Mouse (Mus musculus) lung, adult 18-20 months (tissue): ENCODE measurements around the gene Obsl1.
A peak's percentile ranks its signal among the peaks of the same experiment; 100 is the strongest.

Experiments used
- DNase-seq, 2 experiments: peaks; one replicate each; pipeline ENCODE4 v3.0.0; 2022; ENCODE audit warnings: mixed read lengths in 2 of 2

Gene Obsl1

DNA sequence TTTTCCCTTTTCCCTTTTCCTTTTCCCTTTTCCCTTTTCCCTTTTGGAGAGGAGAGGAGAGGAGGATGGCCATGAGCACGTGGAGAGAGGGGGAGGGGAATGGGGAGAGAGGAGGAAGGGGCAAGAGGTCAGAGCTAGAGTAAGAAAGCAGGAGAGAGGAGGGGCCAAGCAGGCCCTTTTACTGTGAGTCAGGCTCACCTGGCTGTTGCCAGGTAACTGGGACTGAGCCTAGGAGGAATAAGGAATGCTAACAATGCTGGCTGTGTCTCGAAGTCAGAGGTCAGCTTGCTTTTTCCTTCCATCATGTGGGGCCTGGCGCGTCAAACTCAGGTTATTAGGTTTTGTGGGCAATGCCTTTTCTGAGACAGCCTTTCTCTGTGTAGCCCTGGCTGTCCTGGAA, 11.7 kb upstream of the Obsl1 start:
- no peak for DNase-seq

DNA sequence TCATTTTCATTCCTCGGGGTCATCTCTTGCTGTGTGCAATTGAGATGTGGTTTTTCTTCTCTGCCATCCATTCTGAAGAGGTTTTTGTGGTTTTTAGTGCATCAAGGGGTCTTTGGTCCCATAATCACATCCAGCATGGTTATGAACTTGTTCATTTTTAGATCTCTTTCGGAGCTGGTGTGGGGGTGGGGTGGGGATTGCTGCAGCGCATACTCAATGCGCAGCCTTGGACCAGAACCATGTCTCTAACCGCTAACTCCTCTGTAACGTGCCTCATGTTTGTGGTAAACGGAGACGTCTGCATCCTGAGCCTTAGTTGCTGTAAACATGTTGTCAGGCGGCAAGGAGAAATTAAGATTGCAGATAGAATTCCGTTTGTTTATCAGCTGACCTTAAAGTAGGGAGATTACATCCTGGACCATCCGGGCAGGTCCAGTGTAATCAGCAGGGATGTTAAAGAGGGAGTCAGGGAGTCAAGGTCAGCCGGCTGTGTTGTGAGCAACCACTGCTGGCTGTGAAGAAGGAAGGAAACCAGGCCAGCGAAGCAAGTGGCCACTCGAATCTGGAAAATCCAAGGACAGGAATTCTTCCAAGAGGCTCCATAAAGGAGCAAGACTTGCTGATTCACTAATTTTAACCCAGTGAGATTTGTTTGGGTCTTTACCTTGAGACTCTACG, 10.6 kb upstream of the Obsl1 start:
- DNase-seq = no peak

DNA sequence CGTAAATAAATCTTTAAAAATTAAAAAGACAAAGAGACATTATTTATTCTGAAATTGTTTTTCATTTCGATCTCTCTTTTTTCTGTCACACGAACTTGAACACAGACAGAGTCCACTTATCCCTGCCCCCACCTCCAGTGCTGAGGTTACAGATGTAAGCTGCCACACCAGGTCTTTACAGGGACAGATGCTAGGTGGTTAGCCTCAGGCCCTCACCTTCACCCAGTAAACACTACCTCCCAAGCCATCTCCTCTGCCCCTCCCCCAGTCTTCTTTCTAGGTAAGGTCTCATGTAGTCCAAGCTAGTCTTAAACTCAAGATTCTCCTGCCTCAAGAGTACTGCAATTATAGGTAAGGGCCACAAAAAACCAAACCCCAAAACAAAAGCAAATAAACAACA, 6.3 kb upstream of the Obsl1 start:
- DNase-seq = no peak

DNA sequence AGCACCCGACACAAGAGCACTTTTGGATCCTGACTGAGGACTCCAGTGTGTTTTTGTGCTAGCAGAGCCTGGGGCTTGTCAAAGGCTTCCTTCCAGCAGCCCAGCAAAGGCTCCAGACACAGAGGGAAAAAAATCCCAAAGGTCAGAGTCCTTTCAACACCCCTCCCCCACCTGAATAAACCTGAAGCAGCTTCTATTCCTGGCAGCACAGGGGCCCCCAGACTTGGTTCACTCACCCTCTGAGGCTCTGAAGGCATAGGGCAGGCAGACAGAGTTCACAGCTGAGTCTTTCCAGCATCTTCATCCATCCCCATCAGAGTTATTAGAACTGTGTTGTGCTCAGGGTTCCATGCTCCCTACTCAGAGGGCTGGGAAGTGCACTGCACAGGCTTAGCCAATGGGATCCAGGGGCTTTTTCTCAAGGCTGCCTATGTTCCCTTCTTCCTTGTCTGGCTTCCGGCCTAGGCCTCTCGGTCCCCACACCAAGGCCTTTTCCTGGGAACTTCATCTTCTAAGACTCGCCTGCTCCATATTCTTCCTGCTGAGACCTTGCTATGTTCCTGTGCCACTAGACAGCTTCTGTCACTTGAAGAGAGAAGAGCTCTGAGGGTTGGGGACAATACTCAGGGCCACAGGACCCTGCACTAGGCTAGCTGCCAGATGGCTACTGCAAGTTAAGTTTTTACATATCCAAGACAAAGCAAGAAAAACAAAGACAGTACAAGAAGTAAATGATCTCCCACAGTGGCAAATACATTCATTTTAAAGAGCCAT, 5.4 kb upstream of the Obsl1 start:
- no peak for DNase-seq

DNA sequence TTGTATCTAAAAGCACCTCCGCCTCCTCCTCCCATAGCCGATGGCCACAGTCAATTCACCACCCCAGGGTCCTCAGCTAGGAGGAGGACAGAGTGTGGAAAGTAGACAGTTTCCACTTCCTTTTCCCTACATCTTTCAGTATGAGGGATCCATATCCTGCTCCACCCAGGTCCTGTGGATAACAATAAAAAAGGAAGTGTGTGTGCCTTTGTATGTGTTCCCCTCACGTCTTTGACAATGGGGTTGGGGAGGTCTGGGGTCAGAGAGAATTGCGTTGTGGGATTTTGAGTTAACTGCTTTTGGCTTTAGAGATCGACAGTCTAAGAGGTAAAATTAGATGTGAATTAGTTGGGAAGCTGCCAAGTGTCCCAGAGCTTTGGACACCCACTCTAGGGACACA, 3.9 kb upstream of the Obsl1 start:
- no peak for DNase-seq

DNA sequence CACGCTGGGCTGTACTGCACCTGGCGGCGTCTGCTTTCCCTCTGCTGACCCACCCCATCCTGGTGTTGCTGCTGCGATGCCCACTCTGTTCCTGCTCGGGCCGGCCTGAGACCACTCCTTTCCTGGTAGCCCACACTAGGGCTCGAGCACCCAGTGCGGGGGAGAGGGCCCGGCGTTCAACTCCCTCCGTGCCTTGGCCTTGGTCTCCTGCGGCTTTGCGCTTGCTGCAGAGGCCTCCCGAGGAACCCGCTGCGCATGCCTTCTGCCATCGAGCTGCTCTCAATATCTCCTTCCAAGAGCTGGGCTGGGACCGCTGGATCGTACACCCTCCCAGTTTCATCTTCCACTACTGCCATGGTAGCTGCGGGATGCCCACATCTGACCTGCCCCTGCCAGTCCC, 3.3 kb upstream of the Obsl1 start:
- no peak for DNase-seq

DNA sequence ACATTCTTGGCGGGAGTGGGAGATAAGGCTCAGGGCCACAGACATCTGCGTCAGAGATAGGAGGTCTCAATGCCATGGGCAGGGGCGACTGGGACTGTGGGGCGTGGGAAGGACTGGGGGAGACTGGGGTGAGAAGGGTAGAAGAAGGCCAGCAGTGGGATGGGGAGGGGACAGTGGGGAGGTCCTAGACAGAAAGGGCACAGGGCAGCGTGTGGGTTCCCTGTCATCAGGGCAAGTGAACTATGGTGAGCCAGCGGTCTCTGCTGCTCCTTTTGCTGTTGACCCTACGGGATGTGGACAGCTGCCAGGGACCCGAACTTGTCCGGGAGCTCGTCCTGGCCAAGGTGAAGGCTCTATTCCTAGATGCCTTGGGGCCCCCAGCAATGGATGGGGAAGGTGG, 754 bp upstream of the Obsl1 start, which contains the start of gene Inha:
Inha (plus strand) TSS at position 72 of the 400 bp plus-strand sequence.
- DNase-seq = no peak

DNA sequence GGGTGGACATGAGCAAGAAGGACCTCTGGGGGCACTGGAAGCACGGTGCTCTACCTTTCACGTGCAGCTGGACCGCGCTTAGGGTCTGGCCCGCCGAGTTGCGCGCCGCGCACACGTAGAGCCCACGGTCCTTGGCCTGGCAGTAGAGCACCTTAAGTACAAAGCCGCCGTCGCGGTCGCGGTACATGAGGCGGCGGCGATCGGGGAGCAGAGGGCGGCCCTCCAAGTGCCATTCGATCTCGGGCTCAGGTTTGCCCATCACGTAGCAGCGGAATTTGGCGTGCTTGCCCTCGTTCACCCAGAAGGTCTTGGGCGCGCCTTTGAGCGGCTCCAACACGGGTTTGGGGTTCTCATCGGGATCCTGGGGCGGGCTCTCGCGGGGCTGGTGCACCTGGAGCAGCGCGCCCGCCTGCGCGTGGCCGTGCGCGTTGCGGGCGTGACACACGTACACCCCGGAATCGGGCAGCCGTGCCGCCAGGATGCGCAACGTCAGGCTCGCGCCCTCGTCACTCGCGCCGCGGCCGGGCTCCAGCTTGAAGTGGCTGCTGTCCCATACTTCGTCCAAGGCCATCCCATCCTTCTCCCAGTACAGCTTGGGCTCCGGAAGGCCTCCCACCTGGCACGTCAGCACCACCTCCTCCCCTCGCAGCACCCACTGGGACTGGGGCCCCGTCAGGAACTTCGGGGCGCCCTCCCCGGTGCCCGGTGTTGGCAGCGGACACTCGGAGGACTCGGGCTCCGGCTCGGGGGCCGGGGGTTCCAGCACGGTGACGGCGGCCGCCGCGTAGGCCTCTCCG, 895 bp downstream of the Obsl1 start:
- peak; percentile 35 to 54 for DNase-seq

DNA sequence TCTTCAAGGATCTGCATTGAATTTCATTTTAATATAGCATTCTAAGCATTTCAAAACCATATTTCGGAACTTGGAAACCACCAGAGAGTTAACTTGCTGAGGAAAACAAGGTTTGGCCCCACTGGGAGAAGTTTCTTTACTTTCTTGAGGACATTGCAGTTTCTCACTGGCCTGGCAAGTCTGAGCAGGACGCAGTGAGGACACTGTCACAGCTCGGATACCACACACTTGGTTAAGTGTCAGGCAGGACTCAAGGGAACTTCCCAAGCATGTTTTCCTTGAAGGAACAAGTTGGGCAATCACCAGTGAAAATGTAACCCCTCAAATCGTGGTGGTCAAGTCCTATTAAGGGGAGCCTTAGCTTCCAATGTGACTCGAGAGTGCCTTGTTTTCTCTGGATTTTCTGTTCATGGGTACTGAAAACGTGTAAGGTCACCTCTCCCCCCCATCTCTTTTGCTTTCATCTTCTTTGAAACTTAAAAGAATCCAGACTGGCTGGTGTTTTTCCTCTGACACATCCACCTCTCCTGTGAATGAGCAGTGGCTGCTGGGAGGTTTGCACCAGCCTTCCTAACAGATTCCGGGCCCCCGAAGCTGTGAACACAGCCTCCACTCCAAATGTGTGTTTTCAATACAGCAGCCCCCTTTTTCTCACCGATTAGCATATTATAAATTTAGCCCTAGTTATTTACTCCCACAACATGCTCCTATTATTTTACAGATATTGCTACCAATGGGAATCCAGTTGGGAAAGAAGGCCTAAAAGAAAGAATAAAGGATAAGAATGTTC, 1.8 kb downstream of the Obsl1 start:
- no peak for DNase-seq

DNA sequence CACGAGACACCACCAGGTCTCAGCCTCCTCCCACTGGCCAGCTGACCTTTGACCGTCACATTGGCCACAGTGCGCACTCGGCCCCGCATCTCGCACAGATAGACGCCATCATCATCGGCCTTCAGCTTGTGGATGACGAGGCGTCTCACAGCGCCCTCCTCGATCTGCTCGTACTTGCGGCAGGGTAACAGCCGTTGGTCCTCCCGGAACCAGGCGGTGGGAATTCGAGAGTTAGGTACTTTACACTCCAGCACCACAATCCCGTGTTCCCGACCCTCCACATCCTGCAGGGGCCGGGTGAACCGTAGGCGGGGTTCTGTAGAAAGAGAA, 2.6 kb downstream of the Obsl1 start:
- no peak for DNase-seq

DNA sequence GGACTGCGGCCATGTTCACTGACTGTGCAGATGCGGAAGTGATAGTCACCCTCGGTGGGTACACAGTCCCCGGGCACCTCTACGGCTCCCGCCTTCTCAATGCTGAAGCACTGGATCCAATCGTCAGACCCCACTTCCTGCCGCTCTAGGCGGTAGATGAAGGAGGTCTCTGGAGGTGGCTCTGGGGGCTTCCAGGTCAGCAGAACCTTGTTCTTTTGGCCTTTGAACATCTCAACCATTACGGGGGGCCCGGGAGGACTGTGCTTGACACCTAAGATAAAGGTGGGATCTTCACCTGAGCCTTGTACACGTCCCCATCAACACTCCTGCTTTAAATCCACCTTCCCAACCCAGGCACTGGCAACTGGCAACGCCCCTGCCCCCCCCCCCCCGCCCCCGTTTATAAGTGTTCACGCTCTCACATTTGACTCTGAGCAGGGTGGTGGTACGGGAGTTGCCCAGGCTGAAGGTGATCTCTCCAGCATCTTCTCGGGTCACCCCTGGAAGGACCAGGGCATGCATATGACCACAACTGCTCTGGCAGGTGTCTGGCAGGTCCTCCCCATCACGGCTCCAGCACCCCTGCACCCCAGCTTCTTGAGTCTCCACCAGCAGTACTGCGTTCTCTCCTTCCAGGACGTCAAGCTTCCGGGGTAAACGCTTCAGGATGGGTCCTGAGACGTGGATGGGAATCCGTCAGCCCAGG, 3.2 kb downstream of the Obsl1 start:
- DNase-seq = no peak

DNA sequence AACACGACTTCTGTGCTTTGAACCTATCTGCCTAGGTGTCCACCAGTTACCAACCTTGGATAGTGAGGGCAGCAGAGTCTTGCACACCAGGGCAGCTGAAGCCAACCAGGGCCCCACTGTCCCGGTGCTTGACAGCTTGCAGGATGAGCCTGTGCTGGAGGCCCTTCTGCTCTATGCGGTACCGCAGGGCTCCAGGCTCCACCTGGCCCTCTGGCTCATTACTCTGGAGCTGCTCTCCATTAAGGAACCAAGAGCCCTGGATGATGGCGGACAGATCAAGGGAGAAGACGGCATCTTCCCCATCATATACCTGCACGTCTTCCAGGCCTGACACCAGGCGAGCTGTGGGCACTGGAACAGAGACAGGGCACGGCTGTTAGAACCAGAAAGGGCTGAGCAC, 4.3 kb downstream of the Obsl1 start:
- no peak for DNase-seq

DNA sequence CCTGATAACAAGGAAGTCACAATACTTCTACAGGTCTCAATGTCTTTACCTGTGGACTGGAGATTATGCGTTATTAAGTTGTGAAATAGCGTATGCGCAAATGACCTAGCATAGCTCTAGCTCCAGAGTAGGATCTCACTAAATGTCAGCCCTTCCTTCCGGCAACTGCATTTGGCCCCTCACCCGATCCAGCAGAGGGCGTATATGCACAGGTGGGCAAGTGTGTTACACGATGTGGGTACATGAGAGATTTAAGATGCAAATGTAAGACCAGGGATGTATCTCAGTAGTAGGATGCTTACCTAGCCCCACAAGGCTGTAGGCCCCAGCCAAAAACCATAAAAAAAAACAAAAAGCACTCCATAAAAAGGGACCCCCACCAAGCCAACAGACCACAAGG, 6.8 kb downstream of the Obsl1 start:
- no peak for DNase-seq

DNA sequence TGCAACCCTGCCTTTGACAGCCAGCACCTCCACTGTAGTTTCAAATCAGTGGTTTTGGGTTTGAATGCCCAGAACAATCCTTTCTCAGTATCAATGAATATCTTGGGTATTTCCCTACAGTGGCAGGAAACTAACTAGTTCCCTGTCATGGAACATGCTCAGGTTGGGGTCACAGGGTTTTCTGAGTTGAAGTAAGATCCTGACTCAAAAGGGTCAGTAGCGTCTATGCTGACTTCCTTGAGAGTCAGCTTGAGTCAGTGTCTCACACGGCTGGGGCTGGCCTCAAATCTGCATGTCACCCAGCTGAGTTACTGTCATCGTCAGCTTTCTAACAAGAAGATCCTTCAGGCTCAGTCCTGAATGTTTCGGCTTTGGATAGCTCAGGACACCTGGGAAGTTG, 7.4 kb downstream of the Obsl1 start:
- no peak for DNase-seq

DNA sequence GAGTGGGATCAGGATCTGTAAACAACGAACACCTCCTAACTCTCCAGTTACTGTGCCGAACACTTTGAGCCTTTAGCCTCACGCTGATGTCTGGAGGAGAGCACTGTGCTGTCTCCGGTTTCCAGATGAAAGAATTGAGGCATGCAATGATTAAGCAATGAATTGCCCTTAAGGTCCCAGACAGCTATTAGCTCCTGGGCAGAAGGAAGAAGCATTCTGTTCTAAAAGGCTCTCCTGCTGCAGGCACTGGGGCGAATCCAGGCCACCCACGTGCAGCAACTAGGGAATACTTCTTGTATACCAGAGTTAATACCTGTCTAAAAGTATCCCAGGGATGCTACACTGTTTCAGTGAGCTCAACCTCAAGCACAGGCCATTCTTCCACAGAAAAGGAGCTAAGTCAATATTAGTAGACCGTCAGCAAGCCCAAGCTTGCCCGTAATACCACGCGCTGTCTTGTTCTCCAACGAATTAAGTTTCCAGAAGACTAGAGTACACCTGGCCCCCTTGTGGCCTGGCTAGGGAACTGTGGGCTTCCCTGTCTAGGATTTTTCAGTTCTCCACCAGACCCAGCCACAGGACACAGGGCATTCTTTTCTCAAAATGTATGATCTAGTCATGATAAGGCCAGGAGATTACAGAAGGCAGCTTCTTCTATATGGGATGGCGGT, 11.2 kb downstream of the Obsl1 start:
- DNase-seq = peak in 1 of 2 experiments; percentile 40

DNA sequence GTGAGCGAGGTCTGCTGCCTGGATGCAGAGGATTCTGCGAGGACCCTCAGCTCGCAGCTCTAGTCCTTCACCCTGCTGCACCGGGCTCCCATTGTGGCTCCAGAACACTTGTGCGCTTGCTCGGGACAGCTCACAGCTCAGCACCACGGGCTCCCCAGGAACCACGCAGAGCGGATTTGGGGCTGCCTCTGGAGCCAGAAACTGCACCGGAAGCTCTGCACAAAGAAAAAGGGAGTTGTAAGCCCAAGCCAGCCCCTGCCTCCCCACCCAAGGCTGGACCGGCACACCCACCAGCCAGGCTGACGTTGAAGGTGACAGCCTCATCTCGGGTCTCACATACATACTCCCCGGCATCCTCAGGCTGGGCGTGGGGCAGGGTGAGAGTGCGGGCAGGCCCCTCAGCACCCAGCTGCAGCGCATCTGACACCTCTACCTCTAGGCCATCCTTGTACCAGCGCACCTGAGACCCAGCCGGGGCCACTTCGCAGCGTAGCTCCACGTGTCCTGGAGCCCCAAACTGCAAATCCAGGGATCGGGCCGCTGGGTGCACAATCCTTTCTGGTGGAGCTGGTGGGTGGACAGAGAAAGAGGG, 13.6 kb downstream of the Obsl1 start:
- no peak for DNase-seq

DNA sequence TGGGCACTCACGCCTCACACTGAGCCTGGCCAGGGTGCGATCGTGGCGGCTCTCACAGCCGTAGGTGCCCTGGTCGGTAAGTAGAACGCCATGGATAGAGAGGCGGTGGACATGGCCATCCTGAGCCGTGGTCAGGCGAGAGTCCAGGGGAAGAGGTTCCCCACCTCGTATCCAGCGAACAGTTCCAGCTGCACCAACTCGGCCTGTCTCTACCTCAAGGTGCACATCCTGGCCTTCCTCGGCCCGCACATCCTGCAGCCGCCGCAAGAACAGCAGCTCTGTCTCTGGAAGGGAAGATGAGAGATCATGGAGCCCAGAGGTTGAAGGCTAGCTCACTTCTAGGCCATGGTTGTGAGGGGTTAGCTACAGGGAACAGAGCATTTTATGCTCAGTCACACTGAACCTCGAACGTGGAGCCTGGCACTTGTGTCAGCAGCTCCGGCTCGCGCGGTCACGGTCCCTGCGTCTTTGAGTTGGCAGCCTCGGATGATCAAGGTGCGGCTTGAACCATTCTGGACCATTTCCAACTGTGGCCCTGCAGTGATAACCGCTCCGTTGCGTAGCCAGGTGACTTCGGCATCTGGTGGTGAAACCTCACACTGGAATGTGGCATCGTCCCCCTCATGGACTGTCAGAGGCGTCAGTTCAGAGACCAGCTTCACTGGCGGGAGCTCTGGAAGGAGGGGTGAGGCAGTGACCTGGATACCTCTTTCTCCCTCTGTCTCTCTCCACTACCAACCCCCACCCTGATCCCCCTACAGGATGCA, 15.3 kb downstream of the Obsl1 start:
- DNase-seq = no peak

DNA sequence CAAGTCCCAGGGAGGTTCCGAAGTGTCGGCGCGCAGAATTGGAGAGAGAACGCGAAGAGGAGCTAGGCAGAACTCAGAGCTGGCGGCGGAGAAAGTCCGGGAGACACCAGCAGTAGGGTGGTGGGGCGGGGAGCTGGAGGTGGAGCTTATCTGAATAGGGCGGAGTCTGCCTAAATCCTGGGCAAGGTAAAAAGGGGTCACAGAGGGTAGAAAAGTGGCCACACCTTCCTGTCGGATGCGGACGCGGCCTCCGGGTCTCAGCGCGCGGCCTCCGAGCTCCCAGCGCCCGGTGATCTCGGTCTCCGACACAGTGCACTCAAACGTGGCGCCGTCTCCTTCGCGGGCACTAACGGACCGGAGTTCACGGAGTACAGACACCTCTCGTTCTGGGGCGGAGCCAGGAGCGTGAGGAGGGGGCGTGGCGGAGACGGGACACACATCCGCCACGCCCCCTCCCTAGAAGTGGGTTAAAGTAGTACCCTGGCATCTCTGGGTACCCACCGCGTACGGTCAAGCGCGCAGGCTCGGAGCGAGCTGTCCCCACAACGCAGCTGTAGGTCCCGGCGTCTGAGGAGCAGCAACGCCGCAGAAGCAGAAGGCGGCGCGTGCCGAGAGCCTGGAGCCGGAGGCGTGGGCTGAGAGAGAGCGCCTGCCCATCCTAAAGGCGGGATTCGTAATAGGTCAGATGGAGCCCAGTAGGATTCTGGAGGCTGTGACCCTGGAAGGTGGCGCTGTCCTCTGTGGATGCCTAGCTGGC, 18.7 kb downstream of the Obsl1 start:
- DNase-seq = peak; percentile 82 to 88

DNA sequence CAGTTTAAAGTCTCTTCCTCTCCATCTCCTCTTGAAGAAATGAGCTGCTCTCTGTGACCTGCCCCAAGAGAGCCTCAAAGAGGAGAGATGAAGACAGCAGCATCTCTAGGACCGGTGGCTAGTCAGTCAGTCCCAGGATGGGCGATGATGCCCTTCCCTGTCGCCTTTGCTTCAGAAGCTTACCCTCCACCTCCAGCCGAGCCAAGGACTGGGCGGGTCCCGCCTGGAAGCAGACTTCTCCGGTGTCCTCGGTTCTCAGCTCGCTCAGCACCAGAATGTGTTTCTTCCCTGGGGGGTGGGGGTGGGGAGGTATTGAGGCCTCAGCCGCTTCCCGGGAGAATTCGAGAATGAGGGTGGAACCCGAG, 19.2 kb downstream of the Obsl1 start:
- DNase-seq = no peak

DNA sequence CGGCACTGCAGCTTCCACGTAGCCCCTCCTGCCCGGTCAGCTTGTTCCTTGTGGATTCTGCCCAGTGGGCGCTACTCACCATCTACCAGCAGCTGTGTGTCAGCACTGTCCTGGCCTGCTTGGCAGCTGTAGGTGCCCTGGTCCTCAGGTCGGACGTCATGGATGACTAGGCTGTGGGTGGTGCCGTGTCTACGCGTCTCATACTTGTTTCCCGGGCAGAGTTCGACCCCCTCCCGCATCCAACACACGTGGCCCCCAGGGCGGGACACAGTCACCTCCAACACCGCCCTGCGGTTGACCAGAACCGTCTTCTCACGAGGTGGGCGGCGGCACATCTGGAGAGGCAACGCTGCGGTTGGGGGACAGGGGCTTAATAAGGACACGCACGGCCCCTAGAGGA, 19.7 kb downstream of the Obsl1 start:
- DNase-seq = no peak
